Mouse (Mus musculus) C2C12 (cell line): ENCODE data around the gene Filip1l.

ENCODE experiments used
- CEBPB ChIP-seq: IDR thresholded peaks from one replicate; pipeline ENCODE4 v1.6.1; 2011; ENCODE audit warnings: low read depth, mild to moderate bottlenecking, control low read depth, moderate library complexity
- CTCF ChIP-seq: IDR thresholded peaks from one replicate; pipeline ENCODE4 v1.5.1; 2011; ENCODE audit not compliant: control insufficient read depth, insufficient read depth, insufficient read length
- FOSL1 ChIP-seq: IDR thresholded peaks from one replicate; pipeline ENCODE4 v1.8.0; 2011; ENCODE audit warnings: mild to moderate bottlenecking, low read length; ENCODE audit not compliant: poor library complexity, insufficient read depth, severe bottlenecking
- MAX ChIP-seq: IDR thresholded peaks from one replicate; pipeline ENCODE4 v1.6.1; 2011; ENCODE audit warnings: mild to moderate bottlenecking, control low read depth
- MYOD1 ChIP-seq: IDR thresholded peaks from one replicate; pipeline ENCODE4 v1.6.1; 2011; ENCODE audit warnings: low read depth; ENCODE audit not compliant: control insufficient read depth, insufficient read length
- MYOG ChIP-seq: IDR thresholded peaks from one replicate; pipeline ENCODE4 v1.6.1; 2011; ENCODE audit not compliant: control insufficient read depth, insufficient read length; ENCODE audit errors: extremely low read depth
- USF1 ChIP-seq: IDR thresholded peaks from one replicate; pipeline ENCODE4 v1.6.1; 2011; ENCODE audit warnings: low read depth, mild to moderate bottlenecking, control low read depth, moderate library complexity

DNA sequence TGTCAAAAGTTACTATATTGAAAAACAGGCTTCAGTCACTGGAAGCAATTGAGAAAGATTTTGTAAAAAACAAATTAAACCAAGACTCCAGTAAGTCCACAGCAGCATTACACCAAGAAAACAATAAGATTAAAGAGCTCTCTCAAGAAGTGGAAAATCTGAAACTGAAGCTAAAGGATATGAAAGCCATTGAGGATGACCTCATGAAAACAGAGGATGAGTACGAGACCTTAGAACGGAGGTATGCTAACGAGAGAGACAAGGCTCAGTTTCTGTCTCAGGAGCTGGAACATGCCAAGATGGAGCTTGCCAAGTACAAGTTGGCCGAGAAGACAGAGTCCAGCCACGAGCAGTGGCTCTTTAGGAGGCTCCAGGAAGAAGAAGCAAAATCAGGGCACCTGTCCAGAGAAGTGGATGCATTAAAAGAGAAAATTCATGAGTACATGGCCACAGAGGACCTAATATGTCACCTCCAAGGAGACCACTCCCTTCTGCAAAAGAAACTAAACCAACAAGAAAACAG is 218.0 kb downstream of the Filip1l start:
- TF ChIP-seq MYOG, result no peak
- no peak for TF ChIP-seq CTCF
- TF ChIP-seq USF1, result no peak
- no peak for TF ChIP-seq MAX
- no peak for TF ChIP-seq FOSL1
- no peak for TF ChIP-seq MYOD1
- TF ChIP-seq CEBPB, result no peak
